Mouse (Mus musculus) myocyte (in vitro differentiated cells): ENCODE measurements at regions not wholly inside any gene's neighbourhood (a gene's known extent, or its start where the extent isn't known, plus 50 kb on each side); places are given as distances from the start of the nearest gene placed in this dataset.

ENCODE experiments used
- H3K27me3 ChIP-seq: one replicate; pipeline ENCODE4 v1.6.1; 2011; ENCODE audit not compliant: control insufficient read depth, insufficient read depth, insufficient read length
- H3K36me3 ChIP-seq: one replicate; pipeline ENCODE4 v1.6.1; 2011; ENCODE audit not compliant: control insufficient read depth, insufficient read depth
- H3K4me2 ChIP-seq: one replicate; pipeline ENCODE4 v1.6.1; 2011; ENCODE audit warnings: low read depth, control low read depth
- H3K4me3 ChIP-seq: one replicate; pipeline ENCODE4 v1.5.1; 2011; ENCODE audit warnings: mild to moderate bottlenecking, control low read depth, moderate library complexity
- H3K79me2 ChIP-seq: one replicate; pipeline ENCODE4 v1.6.1; 2011; ENCODE audit not compliant: control insufficient read depth, insufficient read depth
- H3ac ChIP-seq: one replicate; pipeline ENCODE4 v1.6.1; 2011; ENCODE audit not compliant: control insufficient read depth, insufficient read length
- CEBPB ChIP-seq: IDR thresholded peaks from 2 replicates; pipeline ENCODE4 v1.6.1; 2011; ENCODE audit warnings: mild to moderate bottlenecking, moderate library complexity; ENCODE audit not compliant: poor library complexity, insufficient read depth, severe bottlenecking
- E2F4 ChIP-seq: IDR thresholded peaks from one replicate; pipeline ENCODE4 v1.6.1; 2011; ENCODE audit warnings: mild to moderate bottlenecking, control low read depth, moderate library complexity; ENCODE audit not compliant: insufficient read depth
- MAX ChIP-seq: IDR thresholded peaks from one replicate; pipeline ENCODE4 v1.6.1; 2011; ENCODE audit warnings: low read depth, mild to moderate bottlenecking, control low read depth
- MYOD1 ChIP-seq, 3 experiments: IDR thresholded peaks; one replicate each; pipeline ENCODE4 v1.6.1; 2011; ENCODE audit warnings: control low read depth in 2 of 3, low read depth in 2 of 3, mild to moderate bottlenecking in 2 of 3, moderate library complexity in 1 of 3; ENCODE audit not compliant: insufficient read length in 2 of 3, control insufficient read depth in 1 of 3
- MYOG ChIP-seq, 3 experiments: IDR thresholded peaks; one replicate each; pipeline ENCODE4 v1.6.1; 2011; ENCODE audit warnings: control low read depth in 2 of 3, low read depth in 2 of 3, mild to moderate bottlenecking in 2 of 3; ENCODE audit not compliant: insufficient read length in 2 of 3, control insufficient read depth in 1 of 3, insufficient read depth in 1 of 3
- POLR2A ChIP-seq: IDR thresholded peaks from one replicate; pipeline ENCODE4 v1.6.1; 2011; ENCODE audit warnings: low read depth, mild to moderate bottlenecking, control low read depth, moderate library complexity; ENCODE audit not compliant: insufficient read length
- POLR2AphosphoS2 ChIP-seq: IDR thresholded peaks from one replicate; pipeline ENCODE4 v1.6.1; 2011; ENCODE audit warnings: low read depth, control low read depth; ENCODE audit not compliant: insufficient read length
- REST ChIP-seq: IDR thresholded peaks from one replicate; pipeline ENCODE4 v1.6.1; 2011; ENCODE audit warnings: mild to moderate bottlenecking, control low read depth, moderate library complexity; ENCODE audit not compliant: insufficient read depth, insufficient read length
- SRF ChIP-seq: IDR thresholded peaks from one replicate; pipeline ENCODE4 v1.6.1; 2011; ENCODE audit warnings: low read depth; ENCODE audit not compliant: control insufficient read depth, insufficient read length
- TCF12 ChIP-seq: IDR thresholded peaks from one replicate; pipeline ENCODE4 v1.6.1; 2011; ENCODE audit warnings: mild to moderate bottlenecking, control low read depth; ENCODE audit not compliant: poor library complexity, insufficient read depth, severe bottlenecking
- TCF3 ChIP-seq: IDR thresholded peaks from one replicate; pipeline ENCODE4 v1.6.1; 2011; ENCODE audit warnings: low read depth, control low read depth; ENCODE audit not compliant: insufficient read length
- USF1 ChIP-seq: IDR thresholded peaks from one replicate; pipeline ENCODE4 v1.6.1; 2011; ENCODE audit warnings: low read depth, mild to moderate bottlenecking, control low read depth, moderate library complexity

DNA sequence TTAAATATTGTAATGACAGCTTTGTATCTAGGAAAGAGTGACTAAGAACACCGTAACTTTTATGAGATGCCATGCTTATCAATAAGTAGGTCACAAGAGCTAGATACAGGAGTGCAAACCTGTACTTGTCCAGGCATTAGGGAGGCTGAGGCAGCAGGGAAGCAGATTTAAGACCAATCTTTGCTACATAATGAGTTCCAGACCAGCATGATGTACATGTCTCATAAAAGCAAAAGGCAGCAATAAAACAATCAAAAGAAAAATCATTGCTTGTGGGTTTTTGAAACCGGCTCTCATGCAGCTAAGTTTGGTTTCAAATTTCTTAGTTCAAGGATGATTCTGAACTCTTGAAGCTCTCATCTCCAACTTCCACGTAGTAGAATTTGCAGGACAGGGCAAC lies 229.7 kb downstream of the Plod2 start:
- no peaks in the 10 kb centered on the region for H3K27me3 ChIP-seq
- TF ChIP-seq POLR2AphosphoS2 (no peak), REST (no peak), TCF12 (no peak), POLR2A (no peak), MAX (no peak), MYOD1 (IDR thresholded peaks at IDR 0.05; ENCODE audit: control insufficient read depth in 1 of 3, insufficient read length in 2 of 3, low read depth in 2 of 3) (no peak), CEBPB (no peak), TCF3 (no peak), SRF (no peak), E2F4 (no peak), USF1 (no peak), MYOG (IDR thresholded peaks at IDR 0.05; ENCODE audit: control insufficient read depth in 1 of 3, insufficient read depth in 1 of 3, insufficient read length in 2 of 3, low read depth in 2 of 3) (no peak)
- no peak overlapping the region for H3K4me3 ChIP-seq
- H3K36me3 ChIP-seq: no peaks in the 10 kb centered on the region
- H3ac ChIP-seq: no peak overlapping the region
- no peak overlapping the region for H3K4me2 ChIP-seq
- no peaks in the 10 kb centered on the region for H3K79me2 ChIP-seq

DNA sequence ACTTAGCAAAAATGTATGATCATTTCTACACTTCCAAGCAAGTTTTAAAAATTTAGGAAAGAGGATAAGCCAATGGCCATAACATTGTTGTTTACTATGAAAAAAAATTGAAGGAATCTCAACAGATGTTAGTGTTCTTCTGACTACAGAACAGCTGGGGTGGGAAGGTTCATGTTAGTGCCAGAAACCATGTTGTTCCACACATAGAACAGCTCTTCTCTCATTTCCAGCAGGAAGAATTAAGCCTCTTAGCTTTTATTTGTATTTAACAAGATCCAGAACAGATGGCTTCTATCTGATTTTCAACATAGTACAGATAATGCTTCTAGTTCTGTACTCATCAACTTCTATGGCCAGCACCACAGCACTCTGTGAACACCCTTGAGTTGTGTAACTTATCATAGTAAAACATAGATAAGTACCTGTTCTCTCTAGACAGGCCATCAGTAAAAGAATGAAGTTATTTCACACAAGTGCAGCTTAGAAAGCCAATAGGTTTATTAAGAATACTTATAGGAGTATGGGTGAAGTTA lies 241.0 kb downstream of the Plod2 start:
- Histone ChIP-seq H3K4me3 (no peak overlapping the region), H3ac (no peak overlapping the region), H3K36me3 (no peaks in the 10 kb centered on the region), H3K27me3 (no peaks in the 10 kb centered on the region), H3K79me2 (no peaks in the 10 kb centered on the region), H3K4me2 (no peak overlapping the region)
- TF ChIP-seq REST: no peak
- no peak for TF ChIP-seq TCF12
- no peak for TF ChIP-seq POLR2A
- no peak for TF ChIP-seq MYOD1 (IDR thresholded peaks at IDR 0.05; ENCODE audit: control insufficient read depth in 1 of 3, insufficient read length in 2 of 3, low read depth in 2 of 3)
- TF ChIP-seq MYOG (IDR thresholded peaks at IDR 0.05; ENCODE audit: control insufficient read depth in 1 of 3, insufficient read depth in 1 of 3, insufficient read length in 2 of 3, low read depth in 2 of 3): no peak
- TF ChIP-seq TCF3: no peak
- no peak for TF ChIP-seq E2F4
- TF ChIP-seq CEBPB: no peak
- no peak for TF ChIP-seq MAX
- TF ChIP-seq POLR2AphosphoS2: no peak
- TF ChIP-seq SRF: no peak
- no peak for TF ChIP-seq USF1

DNA sequence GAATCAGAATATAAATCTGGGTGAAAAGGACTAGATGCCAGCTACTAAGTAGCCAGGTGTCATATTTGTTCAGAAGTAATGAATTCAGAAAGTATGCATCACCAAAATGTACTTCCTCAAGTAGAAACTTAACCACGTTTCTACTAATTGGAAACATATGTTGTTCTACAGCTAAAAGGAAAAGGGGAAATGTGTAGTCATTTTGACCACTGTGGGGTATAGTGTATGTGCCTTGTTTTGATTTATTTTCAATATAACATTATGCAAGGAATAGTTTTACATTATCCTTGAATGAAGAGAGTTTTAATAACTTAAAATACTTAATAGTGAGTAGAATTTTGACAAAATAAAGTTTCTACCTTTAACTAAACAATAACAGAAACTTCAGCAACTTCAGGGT lies 257.7 kb downstream of the Plod2 start:
- Histone ChIP-seq H3K36me3 (no peaks in the 10 kb centered on the region), H3K79me2 (no peaks in the 10 kb centered on the region), H3K4me2 (no peak overlapping the region), H3K27me3 (no peaks in the 10 kb centered on the region), H3ac (no peak overlapping the region), H3K4me3 (no peak overlapping the region)
- TF ChIP-seq TCF12: no peak
- no peak for TF ChIP-seq CEBPB
- no peak for TF ChIP-seq E2F4
- TF ChIP-seq MYOG (IDR thresholded peaks at IDR 0.05; ENCODE audit: control insufficient read depth in 1 of 3, insufficient read depth in 1 of 3, insufficient read length in 2 of 3, low read depth in 2 of 3): no peak
- TF ChIP-seq TCF3: no peak
- TF ChIP-seq MAX: no peak
- no peak for TF ChIP-seq POLR2AphosphoS2
- TF ChIP-seq SRF: no peak

DNA sequence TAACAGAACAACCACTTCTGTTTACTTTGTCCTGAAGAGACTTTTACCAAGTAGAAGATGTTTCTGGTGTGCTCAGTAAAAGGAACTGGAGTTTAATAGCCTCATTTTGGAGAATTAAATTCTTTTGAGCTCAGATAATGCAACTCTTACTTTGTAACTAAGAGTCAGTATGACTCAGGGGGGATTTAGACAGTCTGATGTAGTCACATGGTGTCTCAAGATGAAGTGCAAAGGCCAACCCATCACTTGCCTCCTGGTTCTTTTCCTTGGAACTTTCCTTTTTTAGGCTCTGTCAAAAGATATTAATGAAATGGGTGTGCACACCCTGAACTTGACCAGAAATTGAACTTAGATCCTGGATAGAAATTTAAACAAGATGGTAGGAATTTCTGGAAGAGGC lies 267.4 kb downstream of the Plod2 start:
- Histone ChIP-seq H3K4me3 (no peak overlapping the region), H3K79me2 (no peaks in the 10 kb centered on the region), H3K27me3 (no peaks in the 10 kb centered on the region), H3ac (no peak overlapping the region), H3K36me3 (no peaks in the 10 kb centered on the region), H3K4me2 (no peak overlapping the region)
- TF ChIP-seq CEBPB (no peak), USF1 (peak; percentile 58)

DNA sequence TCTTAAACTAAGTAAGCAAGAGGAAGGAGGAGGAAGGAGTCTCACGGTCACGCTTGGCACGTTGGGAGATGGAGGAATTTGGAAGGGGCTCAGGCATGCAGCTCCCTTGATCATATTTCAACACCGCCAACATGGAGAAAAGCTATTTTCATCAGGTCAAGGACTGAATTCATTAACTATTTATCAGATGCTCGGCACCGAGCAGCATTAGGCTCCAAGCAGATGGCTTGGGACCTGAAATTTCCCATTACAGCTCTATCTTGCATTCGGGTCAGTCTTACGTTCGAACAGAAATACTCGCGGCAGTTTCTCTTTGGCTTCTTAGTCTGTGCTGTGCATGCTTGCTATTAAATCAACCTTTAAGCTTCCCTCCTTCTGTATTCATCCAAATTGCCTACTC lies 278.7 kb downstream of the Plod2 start:
- no peaks in the 10 kb centered on the region for H3K27me3 ChIP-seq
- TF ChIP-seq MAX: no peak
- H3K4me2 ChIP-seq: peak overlapping the region; percentile 65
- H3K79me2 ChIP-seq: no peaks in the 10 kb centered on the region
- no peaks in the 10 kb centered on the region for H3K36me3 ChIP-seq
- H3ac ChIP-seq: no peak overlapping the region
- no peak overlapping the region for H3K4me3 ChIP-seq
